ENCODE assay signal across 8 mouse cellular contexts in the genomic region with DNA sequence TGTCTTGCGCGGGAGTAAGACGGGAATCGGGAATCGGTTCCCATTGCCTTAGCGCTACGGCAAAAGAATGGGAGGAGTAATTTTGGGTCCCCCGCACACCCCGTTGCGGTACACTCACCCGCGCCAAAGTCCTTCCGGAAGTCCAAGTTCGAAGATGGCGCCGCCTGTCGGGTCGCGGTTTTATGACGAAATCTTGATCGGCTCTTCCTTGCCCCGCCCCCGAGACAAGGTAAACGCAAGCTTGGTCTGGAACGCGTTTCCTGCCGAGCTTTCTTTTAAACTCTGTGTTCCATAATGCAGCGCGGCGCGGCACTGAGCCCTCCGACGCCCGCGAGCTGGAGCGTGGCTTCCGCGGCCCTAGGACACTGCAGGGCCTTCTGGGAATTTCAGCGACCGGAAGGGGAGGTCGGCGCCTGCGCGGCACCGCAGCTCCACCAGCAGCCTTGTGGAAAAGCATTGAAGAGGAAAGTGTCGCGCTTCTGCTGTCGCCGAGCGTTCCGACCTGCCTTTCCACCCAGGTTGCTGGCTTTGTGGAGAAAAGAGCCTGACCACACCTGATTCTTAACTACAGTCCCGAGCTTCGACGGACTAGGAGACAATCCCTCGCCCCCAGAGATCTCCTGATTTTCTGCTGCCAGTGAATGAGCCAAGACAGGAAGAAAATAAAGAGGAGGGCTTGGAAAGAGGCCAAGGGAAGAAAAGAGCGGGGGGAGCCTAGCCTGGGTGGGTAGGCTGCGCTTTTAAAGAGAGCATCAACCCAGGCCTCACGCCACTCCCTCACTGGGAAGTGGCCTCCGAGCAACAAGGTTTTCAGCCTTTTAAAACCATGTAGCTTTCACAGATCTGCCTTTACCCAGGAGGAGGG. TPM values are rescaled to one million over a fixed set of nuclear protein-coding genes. Genes with fewer than 3 reads are reported as not detected.
A peak's percentile ranks its signal among the peaks of the same experiment; 100 is the strongest.
DNase-seq lines count a peak whose midpoint lies in the region; ATAC-seq and TF ChIP-seq lines count a peak whose summit lies in the region.

Gm29609 (minus strand) TSS at position 146 of the 865 bp plus-strand sequence.
Gtf3c2 (minus strand) TSS at position 379 of the 865 bp plus-strand sequence.

- H3K4me3 ChIP-seq in CH12.LX (replicated peaks in 1 of 3; ENCODE audit: low read depth in 2 of 3, low read length in 2 of 3, poor library complexity in 1 of 3) = peak within 1 kb of the TSS; percentile 78 to 97 (median 81)
- peak within 1 kb of the TSS; percentile 91 for H3K4me3 ChIP-seq in forebrain, embryonic 11.5 days (ENCODE audit: low read depth, low read length)
- peak within 1 kb of the TSS; percentile 84 for H3K4me3 ChIP-seq in heart, embryonic 16.5 days (ENCODE audit: low read length)
- H3K4me3 ChIP-seq in liver, embryonic 15.5 days (replicated peaks) = peak within 1 kb of the TSS; percentile 73
- H3K4me3 ChIP-seq in neural tube, embryonic 12.5 days = peak within 1 kb of the TSS; percentile 73

- no peak; the same call in 1 of the 2 replicates for TF ChIP-seq EP300 in CH12.LX (IDR thresholded peaks at IDR 0.05; ENCODE audit: low read length)

- H3K9me3 ChIP-seq in CH12.LX (replicated peaks; ENCODE audit: low read length) = no peaks in the 10 kb centered on the region
- H3K9me3 ChIP-seq in forebrain, embryonic 11.5 days (ENCODE audit: control insufficient read depth, low read length) = no peaks in the 10 kb centered on the region
- H3K9me3 ChIP-seq in heart, embryonic 16.5 days (replicated peaks; ENCODE audit: control insufficient read depth, low read length) = no peaks in the 10 kb centered on the region
- H3K9me3 ChIP-seq in liver, embryonic 15.5 days (replicated peaks) = no peaks in the 10 kb centered on the region
- H3K9me3 ChIP-seq in neural tube, embryonic 12.5 days = no peaks in the 10 kb centered on the region

- in situ Hi-C loops in CH12.LX (cut with MboI; ENCODE audit: low pct_ligation_motif_present, low pct_unique_long_range_greater_than_20kb, low sequenced_read_pairs) = no loop called here

- H3K27me3 ChIP-seq in CH12.LX (replicated peaks) = no peaks in the 10 kb centered on the region
- no peaks in the 10 kb centered on the region for H3K27me3 ChIP-seq in forebrain, embryonic 11.5 days (ENCODE audit: control insufficient read depth, insufficient read depth, low read length)
- no peaks in the 10 kb centered on the region for H3K27me3 ChIP-seq in heart, embryonic 16.5 days (ENCODE audit: control insufficient read depth, insufficient read depth, low read length)
- no peaks in the 10 kb centered on the region for H3K27me3 ChIP-seq in liver, embryonic 15.5 days
- H3K27me3 ChIP-seq in neural tube, embryonic 12.5 days (replicated peaks) = no peaks in the 10 kb centered on the region

- peak; percentile 96 for TF ChIP-seq POLR2A in CH12.LX (IDR thresholded peaks at IDR 0.05; ENCODE audit: low read depth, low read length)

- H3K9ac ChIP-seq in CH12.LX (ENCODE audit: insufficient read depth, low read depth) = peak within 1 kb of the TSS; percentile 93
- H3K9ac ChIP-seq in forebrain, embryonic 11.5 days (ENCODE audit: low read length) = peak within 1 kb of the TSS; percentile 79
- peak within 1 kb of the TSS; percentile 86 for H3K9ac ChIP-seq in heart, embryonic 16.5 days (ENCODE audit: low read length)
- H3K9ac ChIP-seq in liver, embryonic 15.5 days = peak within 1 kb of the TSS; percentile 77
- peak within 1 kb of the TSS; percentile 78 for H3K9ac ChIP-seq in neural tube, embryonic 12.5 days

- peaks cover 0 to 28% of the 10 kb centered on the region in 2 experiments for H3K36me3 ChIP-seq in CH12.LX (replicated peaks in 1 of 2; ENCODE audit: control insufficient read depth in 1 of 2, insufficient read depth in 1 of 2, low read length in 1 of 2)
- no peaks in the 10 kb centered on the region for H3K36me3 ChIP-seq in forebrain, embryonic 11.5 days (ENCODE audit: control insufficient read depth, insufficient read depth, low read length)
- peaks cover 2% of the 10 kb centered on the region; the same call in 1 of the 2 replicates for H3K36me3 ChIP-seq in heart, embryonic 16.5 days (ENCODE audit: control insufficient read depth, insufficient read depth)
- peaks cover 18% of the 10 kb centered on the region for H3K36me3 ChIP-seq in liver, embryonic 15.5 days (replicated peaks)
- H3K36me3 ChIP-seq in neural tube, embryonic 12.5 days = no peaks in the 10 kb centered on the region

- dilution Hi-C loops in CH12.LX (cut with MboI; ENCODE audit: extremely low pct_ligation_motif_present, extremely low pct_unique_long_range_greater_than_20kb, low sequenced_read_pairs) = no loop called here

- peaks cover 42% of the 10 kb centered on the region for H3K79me2 ChIP-seq in CH12.LX (replicated peaks; ENCODE audit: control insufficient read depth, extremely low read depth, insufficient read depth, poor library complexity, severe bottlenecking)

- H3K27ac ChIP-seq in CH12.LX (ENCODE audit: insufficient read depth, low read depth) = peak within 1 kb of the TSS; percentile 95
- H3K27ac ChIP-seq in forebrain, embryonic 11.5 days (ENCODE audit: low read depth, low read length) = peak within 1 kb of the TSS; percentile 98
- peak within 1 kb of the TSS; percentile 96 for H3K27ac ChIP-seq in heart, embryonic 16.5 days (ENCODE audit: low read length)
- H3K27ac ChIP-seq in liver, embryonic 15.5 days (replicated peaks) = peak within 1 kb of the TSS; percentile 99
- peak within 1 kb of the TSS; percentile 75 for H3K27ac ChIP-seq in neural tube, embryonic 12.5 days

- peak within 1 kb of the TSS; percentile 78 for H3K4me2 ChIP-seq in CH12.LX (ENCODE audit: insufficient read depth, low read depth, poor library complexity, severe bottlenecking)
- peak within 1 kb of the TSS; percentile 81 for H3K4me2 ChIP-seq in forebrain, embryonic 11.5 days (ENCODE audit: low read depth, low read length, severe bottlenecking)
- peak within 1 kb of the TSS; percentile 98 for H3K4me2 ChIP-seq in heart, embryonic 16.5 days (ENCODE audit: low read depth, low read length)
- H3K4me2 ChIP-seq in liver, embryonic 15.5 days = peak within 1 kb of the TSS; percentile 92
- peak within 1 kb of the TSS; percentile 93 for H3K4me2 ChIP-seq in neural tube, embryonic 12.5 days (replicated peaks)

- H3K4me1 ChIP-seq in CH12.LX (ENCODE audit: control insufficient read depth in 1 of 2, insufficient read depth in 2 of 2) = peaks cover 0 to 32% of the 10 kb centered on the region in 2 experiments; a peak in 2 of 4 replicates
- H3K4me1 ChIP-seq in forebrain, embryonic 11.5 days (replicated peaks; ENCODE audit: control insufficient read depth, insufficient read depth, low read length) = no peaks in the 10 kb centered on the region
- peaks cover 8% of the 10 kb centered on the region for H3K4me1 ChIP-seq in heart, embryonic 16.5 days (ENCODE audit: control insufficient read depth, insufficient read depth, low read length)
- H3K4me1 ChIP-seq in liver, embryonic 15.5 days (replicated peaks) = peaks cover 53% of the 10 kb centered on the region
- H3K4me1 ChIP-seq in neural tube, embryonic 12.5 days = peaks cover 6% of the 10 kb centered on the region; the same call in 1 of the 2 replicates

- under 1% methylated on average over 59 of the region's 59 CpGs for WGBS in forebrain, embryonic 11.5 days
- under 1% methylated on average over 59 of the region's 59 CpGs for WGBS in heart, embryonic 16.5 days
- under 1% methylated on average over 59 of the region's 59 CpGs for WGBS in liver, embryonic 15.5 days (ENCODE audit: insufficient replicate concordance)
- under 1% methylated on average over 59 of the region's 59 CpGs for WGBS in neural tube, embryonic 12.5 days

- no peak for TF ChIP-seq CTCF in CH12.LX (conservative IDR thresholded peaks at IDR 0.05 in 1 of 2, IDR thresholded peaks at IDR 0.05 in 1 of 2; ENCODE audit: low read depth in 2 of 2, low read length in 2 of 2)

- peak; percentile 96 for DNase-seq in CH12.LX (ENCODE audit: extremely low read depth)
- peak; percentile 92 for DNase-seq in c-Kit-positive CD71-positive TER-119-negative erythroid progenitor cells, embryonic 14.5 days (ENCODE audit: low read depth)
- peak; percentile 94 for DNase-seq in forebrain, embryonic 11.5 days (ENCODE audit: low spot score)
- peak; percentile 95 to 97 for DNase-seq in kidney, postnatal 36 days
- DNase-seq in telencephalon, adult 2 months (ENCODE audit: low read depth, low spot score) = peak; percentile 98

- no peak for TF ChIP-seq RAD21 in CH12.LX (IDR thresholded peaks at IDR 0.05; ENCODE audit: low read depth, low read length)

- ATAC-seq in forebrain, embryonic 11.5 days (replicated peaks; ENCODE audit: low FRiP score) = peak; percentile 97
- peak; percentile 98 for ATAC-seq in heart, embryonic 16.5 days (replicated peaks; ENCODE audit: extremely low read depth, insufficient read depth, low FRiP score)
- ATAC-seq in liver, embryonic 15.5 days (ENCODE audit: insufficient read depth) = peak; percentile 90
- peak; percentile 97 for ATAC-seq in neural tube, embryonic 12.5 days (ENCODE audit: low FRiP score, low read depth)

TF ChIP-seq in CH12.LX, 34 proteins besides CTCF, POLR2A, EP300 and RAD21 (continues in another document):
- TF ChIP-seq TBP (conservative IDR thresholded peaks at IDR 0.05; ENCODE audit: low read depth, low read length) = peak; percentile 81
- peak; percentile 71; the same call in 1 of the 2 replicates for TF ChIP-seq KAT2A (IDR thresholded peaks at IDR 0.05; ENCODE audit: insufficient replicate concordance, low read length)
- peak; percentile 87 for TF ChIP-seq POLR2AphosphoS2 (IDR thresholded peaks at IDR 0.05; ENCODE audit: low read depth, low read length)
- peak; percentile 88 for TF ChIP-seq ZMIZ1 (IDR thresholded peaks at IDR 0.05; ENCODE audit: low read depth, low read length)
- TF ChIP-seq USF2 (conservative IDR thresholded peaks at IDR 0.05; ENCODE audit: low read depth, low read length) = no peak

RNA-seq across cellular contexts. Expression of gene Gm29609, which starts in this region (rescaled TPM):
- total RNA-seq in CH12.LX (2012; rRNA removed) (1.4 and 2.7 TPM in 2 replicates), CH12.LX (2014; rRNA removed) (1.2 and 2.1 TPM in 2 replicates)
- polyA plus RNA-seq in CH12.LX (2012; ENCODE audit: insufficient read length, low read depth) = 0.57 and 3.0 TPM in 2 replicates
- 2.1 and 2.3 TPM in 2 replicates for polyA plus RNA-seq in forebrain, embryonic 11.5 days (2014; fragmentation: Nextera tagmentation; extraction: Ambion mirVana)
- 0.63 and 1.3 TPM in 2 replicates for polyA plus RNA-seq in heart, embryonic 16.5 days (2015; fragmentation: Nextera tagmentation; extraction: Ambion mirVana)
- 0.33 and 0.74 TPM in 2 replicates for polyA plus RNA-seq in liver, embryonic 15.5 days (2015; fragmentation: Nextera tagmentation; extraction: Ambion mirVana)
- 1.5 and 2.4 TPM in 2 replicates for polyA plus RNA-seq in neural tube, embryonic 12.5 days (2016; fragmentation: Nextera tagmentation; extraction: Ambion mirVana)

RNA-seq across cellular contexts. Expression of gene Gtf3c2, which starts in this region (rescaled TPM):
- total RNA-seq in CH12.LX (2012; rRNA removed) = 49.4 and 51.2 TPM in 2 replicates
- total RNA-seq in CH12.LX (2014; rRNA removed) = 19.4 and 22.8 TPM in 2 replicates
- polyA plus RNA-seq in CH12.LX (2012; ENCODE audit: insufficient read length, low read depth) = 96.9 and 99.5 TPM in 2 replicates
- polyA plus RNA-seq in forebrain, embryonic 11.5 days (2014; fragmentation: Nextera tagmentation; extraction: Ambion mirVana) = 101 and 109 TPM in 2 replicates
- polyA plus RNA-seq in heart, embryonic 16.5 days (2015; fragmentation: Nextera tagmentation; extraction: Ambion mirVana) = 39.7 and 46.4 TPM in 2 replicates
- 28.8 and 31.5 TPM in 2 replicates for polyA plus RNA-seq in liver, embryonic 15.5 days (2015; fragmentation: Nextera tagmentation; extraction: Ambion mirVana)
- polyA plus RNA-seq in neural tube, embryonic 12.5 days (2016; fragmentation: Nextera tagmentation; extraction: Ambion mirVana) = 86.7 and 90.5 TPM in 2 replicates

Comparison
In these comparisons a context has a peak if more than half of its experiments do, and no peak if none do; other contexts are left out.
1. Peak in every context shown above with its lines: DNase-seq, ATAC-seq, H3K4me3 ChIP-seq and H3K27ac ChIP-seq.